Mouse (Mus musculus) adrenal gland, adult 2 months (tissue): ENCODE data around the gene Pdcd6ip. TPM values are rescaled to one million over a fixed set of nuclear protein-coding genes. Genes with fewer than 3 reads are reported as not detected.
"Not testable (repeated sequence)": the region's sequence is repeated elsewhere in the genome, so short reads cannot be mapped to it uniquely, and the experiment has no call there.

Experiments used
- DNase-seq: peaks from one replicate; pipeline ENCODE4 v3.0.0; 2021
- polyA plus RNA-seq: library from polyadenylated mRNA; depleted of rRNA; stranded (reverse); fragments of >200 nt; gene quantifications from 2 replicates; pipeline ENCODE4 v1.2.3, GENCODE M21; 2012
- total RNA-seq, 2 experiments: library from RNA; stranded (reverse); gene quantifications; 2 replicates each; pipeline ENCODE4 v1.2.3; 2021

Gene Pdcd6ip
- total and polyA plus RNA-seq, 3 experiments = 159 to 349 (median 172) TPM

- no peak for DNase-seq
These were observed 6.5 kb downstream of the Pdcd6ip start for GRCm38 (mm10) chr9:113701441-113702160.

DNA sequence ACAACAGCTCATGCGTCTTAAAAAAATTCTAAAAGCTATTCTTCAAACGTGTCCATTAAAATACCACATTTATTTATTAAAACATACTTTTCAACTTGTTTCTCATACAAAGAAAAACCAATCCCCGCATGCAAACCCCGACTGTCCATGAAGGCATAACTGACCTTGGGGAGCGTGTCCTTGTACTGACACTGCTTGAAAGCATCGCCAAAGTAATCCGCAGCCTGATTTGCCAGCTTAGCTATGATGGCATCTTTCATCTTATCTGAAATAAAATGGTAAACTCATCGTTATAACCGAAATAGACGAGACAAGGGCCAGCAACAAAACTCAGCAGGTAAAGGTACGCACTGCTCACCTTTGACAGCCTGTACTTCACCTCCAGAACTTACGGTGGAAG, 20.6 kb downstream of the Pdcd6ip start:
- peak; percentile 56 for DNase-seq

DNA sequence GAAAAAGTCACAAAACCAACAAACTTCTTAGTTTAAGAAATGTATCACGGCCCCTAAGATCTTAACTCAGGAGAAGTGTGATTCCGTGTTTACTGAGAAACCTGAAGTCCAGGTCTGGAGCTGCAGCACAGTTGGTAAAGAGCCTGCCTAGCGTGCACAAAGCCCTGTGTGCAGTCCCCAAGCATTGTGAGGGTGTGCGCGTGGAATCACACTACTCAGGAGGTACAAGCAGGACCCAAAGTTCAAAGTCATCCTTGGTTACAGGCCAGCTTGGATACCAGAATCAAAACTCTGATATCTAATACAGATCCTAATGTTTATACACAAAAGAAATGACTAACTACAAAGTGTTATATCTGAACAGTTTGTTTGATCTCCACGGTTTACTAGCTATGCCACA, 34.3 kb downstream of the Pdcd6ip start:
- DNase-seq = no peak

DNA sequence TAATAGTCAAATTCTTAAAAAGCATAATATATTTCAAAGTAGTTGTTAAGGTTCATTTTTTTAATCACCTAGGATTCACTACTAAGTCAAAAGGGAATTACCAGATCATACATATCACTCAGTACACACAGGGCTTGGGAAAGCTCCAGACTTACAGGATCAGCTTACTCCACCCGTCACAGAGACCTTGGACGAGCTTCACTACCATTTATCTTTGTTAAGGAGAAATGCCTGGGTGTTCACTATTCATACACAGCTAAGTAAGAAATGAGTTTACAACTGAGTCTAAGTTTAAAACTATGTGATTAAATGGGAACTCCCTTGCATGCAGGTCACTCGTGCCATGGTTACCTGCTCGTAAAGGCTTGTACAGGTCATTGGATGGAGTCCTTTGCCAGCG, 35.7 kb downstream of the Pdcd6ip start:
- peak; percentile 26 for DNase-seq

DNA sequence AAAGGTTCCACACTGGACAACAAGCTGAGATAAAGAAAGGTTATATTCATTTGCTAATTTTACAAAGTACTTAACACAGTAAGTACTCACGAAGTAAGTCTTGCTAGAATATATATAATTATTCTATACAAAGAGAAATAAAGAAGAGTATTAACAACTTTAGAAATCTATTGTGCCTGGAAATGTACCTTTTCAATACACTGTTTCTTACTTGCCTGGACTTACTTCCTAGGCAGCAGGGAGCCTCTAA, 37.3 kb downstream of the Pdcd6ip start:
- no peak for DNase-seq

DNA sequence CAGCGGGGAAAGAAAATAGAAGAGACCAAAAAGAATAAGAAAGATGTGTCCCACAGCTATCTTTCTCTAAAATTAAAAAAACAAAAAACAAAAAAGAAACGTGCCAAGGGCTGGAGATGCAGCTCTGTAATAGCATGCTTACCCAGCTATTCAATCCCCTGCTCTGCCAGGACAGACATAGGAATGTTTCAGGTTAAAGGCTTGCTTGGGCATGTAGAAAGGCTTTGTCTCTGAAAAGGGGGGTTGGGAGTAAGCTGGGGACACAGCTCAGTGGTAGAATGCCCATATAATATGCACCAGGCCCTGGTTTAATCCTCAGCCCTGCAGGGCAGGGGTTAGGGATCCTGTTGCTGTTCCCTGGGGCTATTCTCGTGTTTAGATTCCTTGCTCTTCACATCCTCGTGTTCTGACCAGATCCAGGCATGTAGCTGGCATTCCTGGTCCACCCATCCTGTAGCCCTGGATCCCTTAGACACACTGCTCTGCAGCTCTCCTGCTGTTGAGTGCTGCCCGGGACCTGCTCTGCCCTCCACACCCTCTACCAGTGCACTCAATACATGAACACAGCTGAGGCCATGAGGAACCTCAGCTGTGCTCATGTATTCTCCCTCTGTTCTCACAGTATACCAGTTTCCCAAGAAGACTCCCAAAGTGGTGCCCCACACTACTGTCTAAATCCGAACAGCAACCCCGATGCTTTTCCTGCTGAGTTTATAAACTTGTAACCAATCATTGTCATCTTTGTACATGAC, 37.8 kb downstream of the Pdcd6ip start:
- no peak for DNase-seq

GRCm38 (mm10) chr9:113663476-113663875, 44.6 kb downstream of the Pdcd6ip start:
- DNase-seq = no peak

GRCm38 (mm10) chr9:113657837-113658236, 50.2 kb downstream of the Pdcd6ip start:
- no peak for DNase-seq

DNA sequence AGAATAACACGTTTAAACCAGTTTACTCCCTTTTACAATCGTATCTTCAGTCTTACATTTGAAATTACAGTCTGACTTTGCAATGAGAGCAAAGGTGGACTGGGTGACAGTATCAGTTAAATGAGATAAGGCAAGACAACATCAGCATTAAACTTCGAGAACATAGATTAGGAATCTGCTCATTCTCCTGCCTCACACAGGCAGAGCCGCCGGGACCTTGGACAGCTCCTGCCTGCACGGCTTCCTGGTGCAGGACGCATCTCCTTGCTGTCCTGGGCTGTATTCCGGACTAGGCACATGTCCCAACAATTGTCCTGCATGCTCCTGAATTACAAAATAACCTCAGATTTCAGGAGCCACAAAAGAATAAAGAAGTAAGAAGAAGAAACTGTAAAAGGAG, 54.5 kb downstream of the Pdcd6ip start:
- DNase-seq = no peak

- DNase-seq = no peak
These were observed 57.3 kb downstream of the Pdcd6ip start for GRCm38 (mm10) chr9:113650787-113651186.

DNA sequence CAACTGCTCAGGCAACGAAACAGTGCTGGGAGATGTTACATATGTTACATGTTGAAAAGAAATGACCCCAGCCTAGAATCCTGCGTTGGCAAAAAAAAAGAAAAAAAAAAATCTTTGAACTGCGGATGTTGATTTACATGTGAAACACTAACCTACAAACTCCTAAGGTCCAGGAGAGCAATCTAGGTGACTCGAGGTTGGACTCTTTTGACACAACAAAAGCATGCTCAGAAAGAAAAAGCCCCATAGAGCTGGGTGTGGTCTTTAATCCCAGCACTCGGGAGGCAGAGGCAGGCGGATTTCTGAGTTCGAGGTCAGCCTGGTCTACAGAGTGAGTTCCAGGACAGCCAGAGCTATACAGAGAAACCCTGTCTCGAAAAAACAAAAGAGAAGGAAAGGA, 58.8 kb downstream of the Pdcd6ip start:
- DNase-seq = not testable (repeated sequence)

GRCm38 (mm10) chr9:113645837-113646169, 62.3 kb downstream of the Pdcd6ip start:
- DNase-seq = no peak

GRCm38 (mm10) chr9:113645153-113645836, 62.8 kb downstream of the Pdcd6ip start:
- DNase-seq = peak; percentile 33

DNA sequence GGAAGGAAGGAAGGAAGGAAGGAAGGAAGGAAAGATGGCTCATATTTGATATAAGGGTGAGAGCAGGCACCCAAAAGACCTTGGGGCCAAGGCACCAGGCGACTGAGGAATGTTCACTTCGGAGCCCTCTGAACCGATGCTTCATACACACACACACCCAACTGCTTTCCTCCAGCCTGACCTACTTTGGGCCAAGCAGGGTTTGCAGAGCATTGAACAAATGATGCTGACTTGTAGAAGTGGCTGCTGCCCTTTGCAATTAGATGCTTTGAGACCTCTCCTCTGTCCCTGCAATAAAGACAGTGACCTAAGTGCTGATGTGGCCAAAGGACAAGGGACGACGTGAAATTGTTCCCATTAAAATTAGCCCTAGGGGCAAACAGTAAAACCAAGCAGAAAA, 63.4 kb downstream of the Pdcd6ip start:
- DNase-seq = no peak

GRCm38 (mm10) chr9:113644076-113644475, 64.0 kb downstream of the Pdcd6ip start:
- no peak for DNase-seq

GRCm38 (mm10) chr9:113643669-113644068, 64.4 kb downstream of the Pdcd6ip start:
- no peak for DNase-seq

GRCm38 (mm10) chr9:113634986-113635385, 73.1 kb downstream of the Pdcd6ip start:
- no peak for DNase-seq

GRCm38 (mm10) chr9:113633168-113633744, 74.8 kb downstream of the Pdcd6ip start:
- no peak for DNase-seq

- no peak for DNase-seq
These were observed 75.6 kb downstream of the Pdcd6ip start for GRCm38 (mm10) chr9:113632350-113633043.

GRCm38 (mm10) chr9:113629632-113630031, 78.4 kb downstream of the Pdcd6ip start:
- DNase-seq = peak; percentile 10

GRCm38 (mm10) chr9:113629191-113629590, 78.9 kb downstream of the Pdcd6ip start:
- no peak for DNase-seq

DNA sequence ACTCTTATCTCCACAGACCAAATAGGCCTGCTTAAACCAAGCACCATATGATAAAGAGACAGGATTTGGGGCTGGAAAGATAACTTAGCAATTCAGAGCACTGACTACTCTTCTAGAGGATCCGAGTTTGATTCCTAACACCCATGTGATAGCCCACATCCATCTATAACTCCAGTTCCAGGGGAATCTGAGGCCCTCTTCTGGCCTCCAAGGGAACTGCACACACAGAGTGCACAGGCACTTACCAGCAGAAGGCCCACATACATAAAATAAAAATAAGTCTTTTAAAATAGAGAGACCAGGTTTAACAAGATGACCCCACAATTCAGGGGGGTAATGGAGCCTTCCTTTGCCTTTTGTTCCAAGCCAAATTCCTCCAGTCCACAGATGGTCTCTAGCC, 79.3 kb downstream of the Pdcd6ip start:
- no peak for DNase-seq
